Mouse (Mus musculus) megakaryocyte, embryonic 14.5 days (primary cell): ENCODE results near the gene Gpx4.

Experiments used
- FLI1 ChIP-seq: IDR thresholded peaks from 2 replicates; pipeline ENCODE4 v1.6.1; 2012; ENCODE audit warnings: low read length, inconsistent platforms, mixed read lengths
- GATA1 ChIP-seq: IDR thresholded peaks from 3 replicates; pipeline ENCODE4 v1.6.1; 2012; ENCODE audit warnings: mixed read lengths, low read length, inconsistent platforms, borderline replicate concordance

DNA sequence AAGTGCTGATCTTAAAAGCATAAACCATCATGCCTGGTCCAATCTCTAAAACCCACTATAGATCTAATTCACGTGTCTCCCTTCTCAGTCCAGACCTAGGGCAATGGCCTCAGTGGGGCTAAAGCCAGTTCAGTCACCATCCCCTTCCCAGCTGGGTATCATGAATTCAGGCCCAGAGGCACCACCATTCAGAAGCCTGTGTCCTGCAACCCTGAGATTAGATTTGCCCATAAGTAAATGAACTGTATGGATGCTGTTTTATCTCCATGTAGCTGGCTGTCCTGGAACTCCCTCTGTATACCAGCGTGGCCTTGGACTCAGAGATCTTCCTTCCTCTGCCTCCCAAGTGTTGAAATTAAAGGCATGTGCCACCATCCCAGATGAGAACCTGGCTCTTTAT is 56.1 kb downstream of the Gpx4 start:
- TF ChIP-seq GATA1 (no peak), FLI1 (no peak)
